Mouse (Mus musculus): ENCODE data around the gene Rec8.

Gene Rec8

DNA sequence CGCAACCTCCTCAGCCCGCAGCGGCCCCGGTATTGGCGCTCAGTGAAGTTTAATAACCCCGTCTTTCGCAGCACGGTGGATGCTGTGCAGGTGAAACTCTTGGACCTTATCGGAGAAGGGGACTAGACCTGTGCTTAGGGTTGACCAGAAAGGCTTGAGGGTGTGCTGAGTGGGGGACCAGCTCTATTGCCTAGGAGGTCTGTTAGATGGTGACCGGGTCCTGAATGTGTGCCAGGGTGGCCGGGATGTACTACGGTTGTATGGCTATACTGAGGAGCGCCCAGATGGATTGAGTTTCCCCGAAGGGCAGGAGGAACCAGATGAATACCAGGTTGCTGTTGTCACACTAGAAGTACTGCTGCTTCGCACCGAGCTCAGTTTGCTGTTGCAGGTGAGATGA, 25.6 kb upstream of the Rec8 start:
- no peak for DNase-seq (ENCODE audit: low spot score)

DNA sequence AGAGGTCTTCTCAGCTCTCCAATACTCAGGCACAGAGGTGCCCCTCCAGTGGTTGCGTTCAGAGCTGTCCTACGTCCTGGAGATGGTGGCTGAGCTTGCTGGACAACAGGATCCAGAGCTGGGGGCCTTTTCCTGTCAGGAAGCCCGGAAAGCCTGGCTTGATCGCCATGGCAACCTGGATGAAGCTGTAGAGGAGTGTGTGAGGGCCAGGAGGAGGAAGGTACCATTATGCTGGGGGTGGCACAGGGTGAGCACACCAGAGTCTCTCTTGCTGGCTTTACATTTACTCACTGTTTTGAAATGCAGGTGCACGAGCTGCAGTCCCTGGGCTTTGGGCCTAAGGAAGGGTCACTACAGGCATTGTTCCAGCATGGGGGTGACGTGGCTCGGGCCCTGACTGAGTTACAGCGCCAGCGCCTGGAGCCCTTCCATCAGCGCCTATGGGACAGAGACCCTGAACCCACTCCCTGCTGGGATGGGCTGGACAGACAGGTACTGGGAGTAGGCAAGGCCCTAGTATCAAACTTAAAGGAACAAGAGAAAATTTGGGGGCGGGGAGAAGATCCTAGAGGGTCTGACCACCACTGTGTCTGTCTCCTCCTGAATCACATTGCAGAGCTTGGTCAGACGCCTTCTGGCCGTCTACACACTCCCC, 21.7 kb upstream of the Rec8 start:
- DNase-seq (ENCODE audit: low spot score): no peak

- DNase-seq (ENCODE audit: low spot score): no peak
These were observed 19.1 kb upstream of the Rec8 start for GRCm38 (mm10) chr14:55598521-55599390.

DNA sequence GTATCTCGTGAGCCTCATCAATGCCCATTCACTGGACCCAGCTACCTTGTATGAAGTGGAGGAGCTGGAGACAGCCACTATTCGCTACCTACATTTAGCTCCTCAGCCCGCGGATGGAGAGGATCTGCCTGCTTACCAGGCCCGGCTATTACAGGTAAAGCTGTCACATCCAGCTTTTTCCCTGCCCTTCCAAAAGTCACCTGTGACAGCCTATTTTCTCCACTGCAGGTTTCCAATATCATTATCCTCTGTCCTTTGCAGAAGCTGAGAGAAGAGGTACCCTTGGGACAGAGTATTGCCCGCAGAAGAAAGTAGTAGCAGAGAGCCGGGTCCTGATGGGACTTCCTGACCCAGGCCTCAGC, 14.6 kb upstream of the Rec8 start, which contains the start of gene Irf9:
TSS of gene Irf9 (plus strand) at position 301 of the 362 bp plus-strand sequence.
- DNase-seq (ENCODE audit: low spot score): no peak

DNA sequence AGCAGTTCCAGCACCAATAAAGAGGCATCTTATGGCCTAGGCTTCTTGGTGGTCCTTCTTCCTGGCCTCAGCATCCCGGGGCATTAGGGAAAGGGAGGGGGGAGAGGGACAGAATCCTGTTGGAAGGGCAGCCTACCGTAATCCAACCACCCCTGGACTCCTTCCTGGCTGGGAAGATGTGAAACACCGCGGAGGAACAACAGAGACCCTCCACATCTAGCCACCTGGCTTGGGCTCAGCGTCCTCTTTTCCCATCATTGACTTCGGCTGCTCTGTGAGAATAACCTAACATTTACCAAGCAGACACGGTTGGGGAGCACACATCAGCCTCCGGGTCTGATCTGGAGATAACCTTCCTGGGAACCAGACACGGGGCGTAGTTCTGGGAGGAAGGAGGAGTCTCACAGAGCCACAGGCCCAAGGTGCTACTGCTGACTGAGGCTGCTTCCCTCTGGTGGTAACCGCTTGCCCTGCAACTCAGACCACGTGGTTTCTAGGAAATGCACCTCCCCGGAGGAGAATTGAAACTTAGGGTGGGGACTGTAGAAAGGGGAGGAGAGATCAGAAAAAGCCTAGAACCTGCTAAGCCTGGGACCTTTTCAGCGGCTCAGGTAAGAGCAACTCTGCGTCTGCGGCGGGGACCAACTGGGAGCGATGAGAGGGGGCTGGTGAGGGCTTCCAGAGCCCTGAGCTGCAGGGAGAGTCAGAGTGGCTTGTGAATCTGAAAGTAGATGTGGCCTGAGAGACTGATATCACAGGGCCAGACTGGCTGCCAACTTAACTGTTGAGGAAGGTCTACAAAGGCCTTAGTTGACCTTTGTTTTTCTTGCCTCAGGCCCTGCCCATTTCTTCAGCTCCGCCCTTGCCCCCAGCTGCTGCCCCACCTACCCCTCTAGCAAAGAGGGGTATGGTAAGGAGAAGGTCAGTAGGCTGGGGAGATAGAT, 13.9 kb upstream of the Rec8 start:
- peak; percentile 97 for DNase-seq (ENCODE audit: low spot score)

GRCm38 (mm10) chr14:55604823-55605222, 13.0 kb upstream of the Rec8 start:
- no peak for DNase-seq (ENCODE audit: low spot score)

DNA sequence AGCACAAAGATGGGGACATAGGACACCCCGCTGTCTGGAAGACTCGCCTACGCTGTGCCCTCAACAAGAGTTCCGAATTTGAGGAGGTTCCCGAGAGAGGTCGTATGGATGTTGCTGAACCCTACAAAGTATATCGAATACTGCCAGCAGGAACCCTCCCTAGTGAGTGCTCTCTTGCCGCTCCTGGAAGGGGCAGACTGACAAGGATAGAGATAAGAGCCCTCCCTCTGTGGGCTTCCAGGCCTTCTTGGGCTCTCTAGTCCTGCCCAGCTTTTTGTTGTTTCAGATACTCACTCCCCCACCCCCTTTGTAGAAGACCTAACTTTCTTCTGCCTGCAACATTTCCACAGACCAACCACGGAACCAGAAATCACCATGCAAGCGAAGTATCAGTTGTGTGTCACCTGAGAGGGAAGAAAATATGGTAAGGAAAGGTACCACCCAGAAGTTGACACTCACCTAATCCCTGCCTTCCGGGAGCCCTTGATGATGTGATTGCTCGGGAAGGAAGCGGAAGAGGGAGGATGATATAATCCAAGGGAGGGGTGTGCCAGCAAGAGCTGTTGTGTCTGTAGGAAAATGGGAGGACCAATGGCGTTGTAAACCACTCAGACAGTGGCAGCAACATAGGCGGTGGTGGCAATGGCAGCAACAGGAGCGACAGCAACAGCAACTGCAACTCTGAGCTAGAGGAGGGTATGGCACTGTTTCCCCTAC, 11.9 kb upstream of the Rec8 start:
- no peak for DNase-seq (ENCODE audit: low spot score)

DNA sequence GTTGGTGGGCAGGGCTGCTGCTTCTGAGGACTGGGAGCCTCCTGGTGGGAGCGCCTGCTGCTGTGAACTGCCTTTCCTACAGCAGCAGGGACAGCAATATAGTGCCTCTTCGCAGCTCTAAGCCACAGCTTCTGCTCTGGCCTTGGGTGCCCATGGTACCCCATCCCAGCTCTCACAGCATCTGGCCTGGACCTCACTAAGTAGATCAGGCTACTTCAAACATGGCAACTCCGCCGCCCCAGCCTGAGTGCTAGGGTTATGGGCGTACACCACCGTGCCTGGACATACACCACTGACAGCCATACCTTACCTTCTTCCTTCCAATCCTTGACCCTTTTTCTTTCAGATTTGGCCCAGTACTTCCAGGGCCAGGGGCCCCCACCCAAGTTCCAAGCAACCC, 9.5 kb upstream of the Rec8 start:
- DNase-seq (ENCODE audit: low spot score): no peak

DNA sequence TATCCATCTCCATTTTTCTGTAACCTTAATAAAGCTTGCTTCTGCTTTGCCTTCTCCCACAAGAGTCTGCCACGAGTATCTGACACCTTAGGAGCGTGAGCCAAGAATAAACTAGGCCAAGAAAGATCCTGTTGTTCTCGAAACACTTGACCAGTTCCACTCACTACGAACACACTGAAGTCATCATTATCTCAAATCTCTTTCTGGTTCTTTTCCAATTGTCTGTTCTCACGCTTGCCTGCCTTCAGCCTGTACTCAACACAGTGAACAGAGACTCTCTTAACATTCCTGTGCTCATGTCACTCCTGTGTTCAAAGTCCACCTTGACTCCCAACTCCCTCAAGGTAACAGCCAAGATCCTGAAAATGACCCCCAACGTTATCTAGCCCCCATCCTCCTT, 4.5 kb upstream of the Rec8 start:
- DNase-seq (ENCODE audit: low spot score): no peak

- DNase-seq (ENCODE audit: low spot score): peak; percentile 80
These were observed 3.2 kb upstream of the Rec8 start for GRCm38 (mm10) chr14:55614565-55615178.

- DNase-seq (ENCODE audit: low spot score): no peak
These were observed 2.0 kb upstream of the Rec8 start for GRCm38 (mm10) chr14:55615876-55616275.

GRCm38 (mm10) chr14:55616844-55617243, 993 bp upstream of the Rec8 start:
- no peak for DNase-seq (ENCODE audit: low spot score)

GRCm38 (mm10) chr14:55618486-55619195, 804 bp downstream of the Rec8 start:
- DNase-seq (ENCODE audit: low spot score): peak; percentile 67

DNA sequence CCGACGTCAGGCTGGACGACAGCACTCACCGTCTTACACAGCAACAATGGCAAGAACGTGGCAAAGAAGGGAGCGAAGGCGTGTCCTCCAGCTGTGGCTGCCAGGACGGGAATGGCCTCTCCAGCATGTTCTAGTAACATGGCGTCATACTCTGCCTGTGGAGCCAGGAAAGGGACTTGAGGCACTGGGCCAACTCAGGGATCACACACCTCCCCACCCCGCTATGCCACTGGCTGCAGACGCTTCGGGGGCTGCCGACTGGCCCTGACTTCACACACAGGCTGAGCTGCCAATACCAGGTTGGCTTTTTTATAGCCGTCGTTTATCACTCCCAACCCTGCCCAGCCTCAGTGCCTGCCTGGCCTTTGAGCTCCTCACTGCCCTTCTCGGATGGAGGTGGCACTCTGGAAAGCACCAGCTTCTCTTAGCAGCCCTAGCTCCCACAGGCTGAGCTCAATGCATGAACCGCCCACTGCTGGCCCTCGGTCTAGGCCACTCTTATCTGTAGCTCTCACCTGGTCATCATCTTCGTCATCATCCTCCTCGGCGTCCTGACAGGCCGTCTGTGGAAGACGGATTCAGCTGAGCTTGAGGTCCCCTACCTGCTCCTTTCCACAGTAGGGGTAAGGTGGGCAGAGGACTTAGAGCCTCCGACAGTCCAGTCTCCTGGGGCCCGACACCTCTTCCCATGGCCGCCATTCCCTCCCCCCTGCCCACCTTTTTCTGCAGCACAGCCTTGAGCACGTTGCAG, 10.4 kb downstream of the Rec8 start:
- no peak for DNase-seq (ENCODE audit: low spot score)

GRCm38 (mm10) chr14:55629312-55629711, 11.5 kb downstream of the Rec8 start:
- DNase-seq (ENCODE audit: low spot score): no peak

GRCm38 (mm10) chr14:55634874-55635522, 17.2 kb downstream of the Rec8 start:
- no peak for DNase-seq (ENCODE audit: low spot score)

DNA sequence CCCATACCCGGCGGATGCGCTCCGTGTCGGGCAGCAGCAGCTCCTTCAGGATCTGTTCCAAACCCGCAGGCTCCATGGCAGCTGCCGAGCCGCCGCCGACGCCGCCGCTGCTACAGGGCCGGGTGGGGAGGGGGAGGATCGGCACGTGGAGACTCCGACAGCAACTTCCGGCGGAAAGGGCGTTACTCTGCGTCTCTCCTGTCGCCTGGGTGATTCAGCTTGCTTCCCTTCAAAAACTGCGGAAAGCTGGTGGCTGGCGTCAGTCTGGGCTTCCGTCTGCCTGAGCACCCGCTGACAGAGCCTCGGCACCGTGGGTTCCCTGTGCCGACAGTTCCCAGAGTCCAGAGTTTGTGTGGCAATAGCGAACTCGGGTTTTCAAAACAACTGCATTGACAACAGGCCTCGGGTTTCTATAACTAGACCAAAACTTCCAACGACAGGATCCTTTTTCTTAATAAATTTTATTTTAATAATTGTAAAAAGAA, 17.7 kb downstream of the Rec8 start, which contains the start of gene Ipo4:
TSS of gene Ipo4 (minus strand) at position 435 of the 485 bp plus-strand sequence.
- peak; percentile 76 for DNase-seq (ENCODE audit: low spot score)

DNA sequence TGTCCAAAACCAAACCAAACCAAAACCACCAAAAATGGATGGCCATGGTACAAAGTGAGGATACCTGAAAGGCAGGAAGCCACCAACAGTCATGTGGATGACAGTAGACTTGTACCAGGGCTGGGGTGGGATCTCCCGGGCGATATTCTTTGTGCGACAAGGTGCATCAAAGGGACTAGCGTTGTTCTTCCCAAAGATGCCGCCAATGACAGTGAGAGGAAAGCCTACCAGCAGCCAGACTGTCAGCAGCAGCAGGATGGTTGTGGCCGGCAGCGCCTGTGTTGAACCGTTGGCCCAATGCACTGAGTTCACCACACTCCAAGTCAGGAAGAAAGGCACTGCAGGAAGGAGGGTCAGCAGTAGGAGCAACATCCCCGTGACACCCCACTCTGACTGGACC, 20.0 kb downstream of the Rec8 start, which contains the start of gene Gm49378:
TSS of gene Gm49378 (minus strand) at position 101 of the 400 bp plus-strand sequence.
- DNase-seq (ENCODE audit: low spot score): no peak

DNA sequence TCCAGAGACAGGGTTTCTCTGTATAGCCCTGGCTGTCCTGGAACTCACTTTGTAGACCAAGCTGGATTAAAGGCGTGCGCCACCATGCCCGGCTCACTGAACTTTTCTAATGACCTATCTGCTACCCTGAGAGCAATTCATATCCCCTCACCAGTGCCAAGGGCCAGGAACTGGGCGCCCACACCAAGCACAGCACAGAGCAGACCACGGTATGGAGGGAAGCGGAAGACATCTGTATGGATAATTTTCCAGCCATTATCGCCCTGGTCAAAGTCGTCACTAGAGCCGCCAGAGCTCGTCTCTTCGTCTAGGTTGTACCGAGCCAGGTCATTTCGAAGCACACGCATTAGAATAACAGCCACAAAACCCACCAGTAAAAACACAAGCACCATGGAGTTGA, 23.0 kb downstream of the Rec8 start:
- no peak for DNase-seq (ENCODE audit: low spot score)
